Mouse (Mus musculus) limb, embryonic 10.5 days (tissue): Measurements from ENCODE around the gene Krt1. TPM values are rescaled to one million over a fixed set of nuclear protein-coding genes. Genes with fewer than 3 reads are reported as not detected.

Source experiments
- microRNA-seq: library from miRNA; unstranded; fragments of <30 nt; microRNA quantifications from one replicate; pipeline ENCODE4, GENCODE M21; 2017
- polyA plus RNA-seq: library from polyadenylated mRNA; unstranded; fragments of >200 nt; fragmentation: Nextera tagmentation; extraction: Ambion mirVana; gene quantifications from 2 replicates; pipeline ENCODE4 v1.2.1, GENCODE M21; 2016

The Krt1 gene
- polyA plus RNA-seq, 1 experiment from 2014 or later = 0.96 TPM

Small RNA genes within 50 kb of the gene (microRNA-seq; reads per million reads assigned to microRNA genes)
- gene Gm44356 = not detected

Other genes with a start within 250 kb of the Krt1 start
- not detected in 2 replicates for gene Gm5414, start 222.6 kb downstream of the Krt1 start, polyA plus RNA-seq
- not detected in 2 replicates for gene Gm5478, start 203.4 kb downstream of the Krt1 start, polyA plus RNA-seq
- gene Krt6b, start 170.5 kb downstream of the Krt1 start, polyA plus RNA-seq = not detected in 2 replicates
- 0.13 TPM in 1 of 2 replicates, not detected in the other for gene Krt6a, start 156.5 kb downstream of the Krt1 start, polyA plus RNA-seq
- 19.1 and 40.4 TPM in 2 replicates for gene Krt5, start 137.9 kb downstream of the Krt1 start, polyA plus RNA-seq
- not detected in 2 replicates for gene Krt71, start 107.7 kb downstream of the Krt1 start, polyA plus RNA-seq
- gene Krt72, start 64.3 kb downstream of the Krt1 start, polyA plus RNA-seq = not detected in 2 replicates
- not detected in 2 replicates for gene Krt73, start 48.4 kb downstream of the Krt1 start, polyA plus RNA-seq
- not detected in 2 replicates for gene Krt2, start 32.6 kb downstream of the Krt1 start, polyA plus RNA-seq
- not detected in 2 replicates for gene Krt77, start 18.9 kb upstream of the Krt1 start, polyA plus RNA-seq
- not detected in 2 replicates for gene Krt76, start 42.1 kb upstream of the Krt1 start, polyA plus RNA-seq
- gene Krt4, start 73.9 kb upstream of the Krt1 start, polyA plus RNA-seq = not detected in 2 replicates
- gene Krt79, start 89.5 kb upstream of the Krt1 start, polyA plus RNA-seq = not detected in 2 replicates
- 0.08 TPM in 1 of 2 replicates, not detected in the other for gene Krt78, start 103.5 kb upstream of the Krt1 start, polyA plus RNA-seq
- gene Krt8, start 153.7 kb upstream of the Krt1 start, polyA plus RNA-seq = 29.3 and 42.6 TPM in 2 replicates
- gene Krt18, start 177.4 kb upstream of the Krt1 start, polyA plus RNA-seq = 33.4 and 49.5 TPM in 2 replicates
- 133 and 140 TPM in 2 replicates for gene Eif4b, start 223.0 kb upstream of the Krt1 start, polyA plus RNA-seq
- 13.0 and 18.6 TPM in 2 replicates for gene Tns2, start 249.6 kb upstream of the Krt1 start, polyA plus RNA-seq